Mouse (Mus musculus): ENCODE measurements around the gene Dclk1. TPM values are rescaled to one million over a fixed set of nuclear protein-coding genes. Genes with fewer than 3 reads are reported as not detected.

Gene Dclk1
- total RNA-seq, 2 experiments from 2014 or later = 11.9 to 13.0 TPM

DNA sequence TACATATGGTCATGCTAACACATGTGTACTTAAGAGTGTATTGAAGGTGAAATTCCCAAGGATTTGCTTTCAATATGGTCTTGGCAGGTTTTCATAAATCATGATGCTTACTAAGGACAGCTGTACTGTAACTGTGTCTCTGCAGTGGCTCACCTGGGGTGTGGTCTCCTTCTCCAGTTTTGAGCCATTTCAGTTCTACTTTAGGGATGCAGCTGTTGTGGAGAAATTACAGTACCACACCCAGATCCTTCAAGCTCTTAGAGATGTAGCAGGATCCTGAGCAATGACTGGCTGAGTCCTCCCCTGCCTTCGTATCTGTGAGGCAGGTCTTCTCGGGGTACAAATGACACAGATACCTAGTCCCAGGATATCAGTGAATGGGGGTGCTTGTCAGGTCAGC lies 8.5 kb downstream of the Dclk1 start:
- intact Hi-C loops (cut with DNase I) = no loop called here
- DNase-seq = no peak

DNA sequence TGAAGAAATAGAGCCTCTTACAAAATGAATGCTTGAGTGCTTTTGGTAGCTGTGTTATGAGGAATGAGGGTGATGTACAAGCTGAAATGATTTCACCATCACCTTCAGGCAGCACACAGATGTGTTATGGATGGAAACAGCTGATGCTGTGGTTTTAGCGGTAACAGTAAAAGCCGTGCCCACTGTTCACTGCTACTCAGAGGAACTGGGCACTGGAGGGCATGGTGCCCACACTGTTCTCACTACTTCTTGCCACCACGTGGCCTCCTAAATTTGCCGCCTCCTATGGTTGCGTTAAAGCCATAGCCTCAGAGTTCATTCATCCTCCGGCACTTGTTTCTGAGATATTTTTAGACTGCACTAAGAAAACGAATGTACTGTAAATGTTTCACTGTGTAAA lies 18.0 kb downstream of the Dclk1 start:
- DNase-seq = no peak
- intact Hi-C loops (cut with DNase I) = no loop called here

DNA sequence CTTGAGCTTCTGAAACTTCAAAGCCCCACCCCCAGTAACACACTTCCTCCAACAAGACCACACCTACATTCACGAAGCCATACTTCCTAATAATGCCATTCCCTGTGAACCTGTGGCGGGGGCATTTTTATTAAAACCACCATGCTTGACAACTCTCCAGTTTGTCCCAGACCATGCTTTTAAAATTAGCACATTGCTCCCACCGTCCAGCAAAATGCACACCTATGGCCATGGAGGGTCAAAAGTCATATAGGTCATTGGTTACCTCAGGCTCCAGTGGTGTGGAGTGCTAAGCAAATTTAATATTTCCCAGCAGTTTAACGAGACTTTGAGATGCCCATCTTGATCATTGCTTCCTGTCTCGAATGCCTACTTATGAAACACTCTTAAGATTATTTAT lies 23.9 kb downstream of the Dclk1 start:
- intact Hi-C loops (cut with DNase I) = no loop called here
- DNase-seq = no peak

- intact Hi-C loops (cut with DNase I) = no loop called here
- no peak for DNase-seq
Measured at GRCm38 (mm10) chr3:55269802-55270201, 27.6 kb downstream of the Dclk1 start.

GRCm38 (mm10) chr3:55270345-55270744 lies 28.2 kb downstream of the Dclk1 start:
- intact Hi-C loops (cut with DNase I) = no loop called here
- DNase-seq = no peak

- no peak for DNase-seq
- intact Hi-C loops (cut with DNase I) = no loop called here
Measured at GRCm38 (mm10) chr3:55270920-55271319, 28.8 kb downstream of the Dclk1 start.

DNA sequence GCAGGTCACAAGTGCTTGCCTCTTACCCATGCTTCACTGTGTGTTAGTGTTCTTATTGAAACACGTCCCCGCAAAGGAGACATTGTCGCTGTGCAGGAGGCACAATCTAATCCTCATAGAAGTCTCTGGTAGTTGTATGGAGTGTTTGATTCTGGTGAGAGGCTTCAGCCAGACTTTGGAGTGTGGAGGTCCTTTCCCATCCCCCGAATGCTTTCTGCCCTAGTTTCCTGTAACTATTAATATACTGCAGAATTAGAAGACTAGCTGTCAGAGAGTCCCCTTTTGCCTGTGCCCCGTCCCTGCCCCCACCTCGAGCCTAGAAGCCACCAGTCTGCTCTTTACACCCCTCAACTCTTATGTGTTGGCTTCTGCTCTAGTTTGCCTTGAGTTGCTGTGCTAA lies 30.4 kb downstream of the Dclk1 start:
- intact Hi-C loops (cut with DNase I) = no loop called here
- DNase-seq = no peak

DNA sequence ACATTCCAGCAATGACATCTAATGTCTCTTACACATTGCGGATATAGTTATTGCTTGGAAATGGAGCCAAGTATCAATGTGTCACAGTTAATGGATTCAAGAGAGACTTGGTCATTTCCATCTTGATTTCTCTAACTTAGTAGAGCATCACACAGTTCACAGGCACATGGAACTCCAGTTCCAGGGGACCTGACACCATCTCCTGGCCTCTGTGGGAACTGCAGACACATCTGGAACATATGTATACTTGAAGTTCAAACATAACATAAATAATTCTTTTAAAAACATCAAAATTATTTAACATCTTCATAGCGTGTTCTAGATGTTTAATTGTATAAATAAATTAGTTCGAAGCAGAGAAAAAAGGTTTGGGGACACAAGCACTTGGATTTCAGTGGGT lies 34.3 kb downstream of the Dclk1 start:
- DNase-seq = no peak
- intact Hi-C loops (cut with DNase I) = no loop called here

DNA sequence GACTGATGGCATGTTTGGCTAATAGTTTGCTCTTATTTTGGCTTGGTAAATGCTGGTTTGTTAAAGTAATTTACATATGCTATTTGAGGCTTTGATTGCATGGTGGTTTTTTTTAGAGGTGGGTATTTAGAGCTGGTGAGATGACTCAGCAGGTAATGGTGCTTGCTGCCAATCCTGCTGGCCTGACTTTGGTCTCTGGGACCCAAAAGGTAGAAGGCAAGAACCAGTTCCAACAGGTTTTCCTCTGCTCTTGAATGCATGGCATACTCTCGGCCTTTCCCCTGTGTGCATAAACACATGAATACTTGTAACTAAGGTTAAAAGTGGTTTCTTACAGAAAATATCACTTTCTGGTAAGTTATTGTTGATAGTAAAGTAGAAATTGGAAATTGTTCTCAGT lies 34.7 kb downstream of the Dclk1 start:
- intact Hi-C loops (cut with DNase I) = no loop called here
- DNase-seq = no peak

DNA sequence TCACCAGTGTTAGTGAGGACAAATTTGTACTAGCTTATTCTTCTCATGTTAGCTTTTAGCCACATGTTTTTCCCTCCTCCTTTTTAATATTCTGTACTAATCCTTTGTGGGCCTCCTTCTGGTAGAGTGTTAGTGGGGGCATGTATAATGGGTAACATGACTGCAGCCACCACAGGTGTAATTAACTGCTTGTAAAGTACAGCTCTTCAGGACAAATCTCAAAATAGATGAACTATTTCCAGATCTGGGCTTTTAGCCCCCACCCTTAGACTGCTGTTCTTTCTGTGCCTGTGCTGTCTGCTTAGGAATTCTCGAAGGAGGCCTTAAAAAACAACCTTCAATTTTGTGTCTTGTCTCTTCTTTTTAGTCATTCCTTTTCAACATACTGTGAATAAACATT lies 35.7 kb downstream of the Dclk1 start:
- intact Hi-C loops (cut with DNase I) = no loop called here
- no peak for DNase-seq

- intact Hi-C loops (cut with DNase I) = no loop called here
- DNase-seq = no peak
Measured at GRCm38 (mm10) chr3:55279923-55280322, 37.8 kb downstream of the Dclk1 start.

GRCm38 (mm10) chr3:55280471-55280870 lies 38.3 kb downstream of the Dclk1 start:
- no peak for DNase-seq
- intact Hi-C loops (cut with DNase I) = no loop called here

DNA sequence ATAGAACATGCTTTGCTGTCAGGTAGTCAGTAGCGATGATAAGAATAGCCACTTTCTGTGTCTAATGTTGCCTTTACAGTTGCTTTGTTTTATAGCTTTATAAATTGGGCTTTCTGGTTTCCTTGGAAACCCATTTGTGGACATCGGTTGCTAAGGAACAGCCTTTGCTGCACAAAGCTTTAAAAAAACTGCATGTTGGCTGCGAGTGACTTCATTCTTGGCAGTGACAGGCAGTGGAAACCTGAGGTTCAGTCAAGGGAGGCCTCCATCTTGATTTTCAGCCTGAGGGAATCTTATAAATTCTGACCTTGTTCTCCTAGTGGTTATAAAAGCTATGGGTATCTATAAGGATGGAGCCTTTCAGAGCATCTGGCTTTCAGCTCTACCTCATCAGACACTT lies 42.1 kb downstream of the Dclk1 start:
- DNase-seq = peak in 1 of 2 experiments; percentile 28

DNA sequence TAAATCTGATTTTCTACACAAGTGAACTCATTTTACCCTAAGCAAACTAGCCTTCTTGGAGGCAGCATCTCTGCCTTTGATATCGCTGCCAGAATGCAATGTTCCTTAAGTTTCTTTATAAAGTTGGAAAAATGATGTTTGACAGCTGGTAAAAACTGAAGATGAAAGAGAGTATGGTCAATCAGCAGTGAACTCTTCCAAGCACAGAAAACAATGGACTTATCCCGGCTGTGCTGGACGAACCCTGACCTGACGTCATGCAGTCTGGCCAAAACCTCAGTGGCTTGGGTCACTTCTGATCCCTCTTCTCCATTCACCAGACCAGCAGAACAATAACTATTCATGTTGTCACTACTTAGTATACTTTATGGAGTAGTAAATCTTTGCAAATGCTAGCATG lies 46.6 kb downstream of the Dclk1 start:
- intact Hi-C loops (cut with DNase I) = no loop called here
- peak; percentile 22 to 29 for DNase-seq

More for the DNA sequence above, 42.1 kb downstream of the Dclk1 start:
- intact Hi-C loops (cut with DNase I) = no loop called here

DNA sequence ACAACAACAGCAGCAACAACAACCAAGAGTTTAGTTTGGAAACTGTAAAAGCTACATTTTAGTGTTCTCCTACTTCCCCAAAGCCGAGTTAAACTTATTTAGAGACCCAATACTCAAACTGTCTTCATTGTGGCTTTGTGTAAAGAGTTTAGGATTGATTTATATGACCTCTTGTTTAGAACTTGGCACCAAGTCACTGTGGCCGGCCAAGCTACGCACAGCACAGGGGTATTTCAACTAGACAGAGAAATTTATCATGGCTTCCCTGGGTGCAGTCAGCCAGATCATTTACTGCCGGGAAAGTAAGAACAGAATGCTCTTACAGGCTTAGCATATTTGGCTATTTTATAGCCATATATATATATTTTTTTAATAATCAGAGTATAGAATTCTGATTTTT lies 49.8 kb downstream of the Dclk1 start:
- intact Hi-C loops (cut with DNase I) = no loop called here
- DNase-seq = no peak

DNA sequence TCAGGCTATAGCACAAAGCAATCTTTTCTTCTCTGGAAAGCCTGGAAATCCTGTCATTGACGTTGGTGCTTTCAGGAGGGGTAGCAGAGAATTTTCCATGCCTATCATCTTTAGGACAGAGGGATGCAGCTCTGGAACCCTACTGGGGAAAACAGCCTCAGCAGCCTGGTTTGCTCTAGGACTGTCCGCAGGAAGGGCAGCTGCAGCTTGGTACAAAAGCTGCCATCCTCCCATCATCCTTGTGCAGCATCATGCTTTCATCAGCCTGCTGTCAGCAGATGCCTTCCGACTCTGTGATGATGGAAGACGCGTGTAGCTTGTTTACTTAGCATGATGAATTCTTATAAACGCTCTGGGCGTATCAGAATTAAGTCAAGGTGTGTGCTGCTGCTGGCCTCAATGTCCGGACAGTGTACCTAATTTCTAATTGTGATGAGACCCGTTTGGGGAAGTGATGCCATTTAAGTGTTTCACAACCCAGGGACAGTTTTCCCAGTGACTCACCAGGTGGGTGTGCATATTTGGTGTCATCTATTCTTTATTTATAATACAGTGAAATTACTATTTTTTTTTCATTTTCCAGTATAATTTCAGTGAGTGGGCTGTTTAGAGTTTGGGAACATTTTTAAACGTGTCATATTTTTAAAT lies 50.7 kb downstream of the Dclk1 start:
- intact Hi-C loops (cut with DNase I) = no loop called here

GRCm38 (mm10) chr3:55305653-55306052 lies 63.5 kb downstream of the Dclk1 start:
- intact Hi-C loops (cut with DNase I) = no loop called here
- DNase-seq = no peak

More for the DNA sequence above, 50.7 kb downstream of the Dclk1 start:
- no peak for DNase-seq

GRCm38 (mm10) chr3:55307553-55308177 lies 65.5 kb downstream of the Dclk1 start:
- DNase-seq = peak; percentile 71 to 75
- intact Hi-C loops (cut with DNase I) = no loop called here

GRCm38 (mm10) chr3:55309961-55310360 lies 67.8 kb downstream of the Dclk1 start:
- intact Hi-C loops (cut with DNase I) = no loop called here
- no peak for DNase-seq

GRCm38 (mm10) chr3:55315827-55316226 lies 73.7 kb downstream of the Dclk1 start:
- DNase-seq = no peak
- intact Hi-C loops (cut with DNase I) = no loop called here

GRCm38 (mm10) chr3:55318021-55318420 lies 75.9 kb downstream of the Dclk1 start:
- DNase-seq = no peak
- intact Hi-C loops (cut with DNase I) = no loop called here

DNA sequence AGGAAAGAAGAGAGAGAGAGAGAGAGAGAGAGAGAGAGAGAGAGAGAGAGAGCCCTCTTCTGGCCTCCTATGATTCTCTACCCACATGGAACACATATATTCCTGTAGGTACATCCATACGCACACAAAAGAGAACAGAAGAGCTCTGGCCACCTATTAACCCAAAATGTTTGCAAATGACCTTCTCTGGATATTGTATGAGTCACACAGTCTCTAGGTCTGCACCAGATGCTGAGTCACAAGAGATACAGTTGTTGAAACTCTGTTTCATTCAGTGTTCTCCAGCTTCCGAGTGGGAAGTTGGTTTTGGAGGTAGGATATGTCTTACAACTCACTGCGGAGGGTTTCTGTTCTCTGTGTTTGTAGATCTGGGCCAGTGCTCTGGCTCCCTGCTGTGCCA lies 78.4 kb downstream of the Dclk1 start:
- intact Hi-C loops (cut with DNase I) = no loop called here
- DNase-seq = no peak

DNA sequence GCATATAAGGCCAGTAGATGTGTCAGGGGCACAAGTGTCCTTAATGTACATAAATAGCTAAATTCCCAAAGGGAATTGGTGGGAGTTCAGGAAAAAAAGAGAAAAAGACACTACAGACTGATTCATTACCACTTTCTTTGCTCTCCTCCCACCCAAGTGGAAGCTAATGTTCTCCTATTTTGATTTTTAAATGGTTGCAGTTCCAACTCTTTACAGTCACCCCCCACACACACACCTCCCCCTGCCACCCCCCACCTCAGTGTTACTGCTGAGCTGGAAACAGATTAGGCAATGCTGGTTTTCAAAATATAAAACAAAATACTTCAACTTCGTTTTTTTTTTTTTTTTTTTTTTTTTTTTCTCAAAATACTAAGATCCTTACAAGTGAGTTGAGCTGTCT lies 81.9 kb downstream of the Dclk1 start:
- intact Hi-C loops (cut with DNase I) = no loop called here

More for the DNA sequence above, 81.9 kb downstream of the Dclk1 start:
- no peak for DNase-seq
